Mouse (Mus musculus) liver, adult 2 months (tissue): ENCODE measurements around the gene Tsga13. TPM values are rescaled to one million over a fixed set of nuclear protein-coding genes. Genes with fewer than 3 reads are reported as not detected.

Source experiments
- DNase-seq: peaks from one replicate; pipeline ENCODE4 v3.0.0-alpha.2; 2011; ENCODE audit warnings: low read depth, low spot score; ENCODE audit errors: extremely low read depth
- H3K27ac ChIP-seq: fragments of 200-500 bp; replicated peaks from 2 replicates; pipeline ENCODE4 v1.5.1; 2012; ENCODE audit warnings: low read depth, mild to moderate bottlenecking, control low read depth, inconsistent platforms, low read length; ENCODE audit not compliant: insufficient read depth
- H3K27me3 ChIP-seq: fragments of 200-500 bp; 2 replicates; pipeline ENCODE4 v1.6.1; 2012; ENCODE audit warnings: mild to moderate bottlenecking, moderate library complexity, low read length, inconsistent platforms; ENCODE audit not compliant: control insufficient read depth, insufficient read depth
- H3K36me3 ChIP-seq: fragments of 200-500 bp; 2 replicates; pipeline ENCODE4 v1.6.1; 2012; ENCODE audit warnings: low read length, inconsistent platforms; ENCODE audit not compliant: control insufficient read depth, insufficient read depth
- H3K4me1 ChIP-seq: fragments of 200-500 bp; 2 replicates; pipeline ENCODE4 v1.6.1; 2011; ENCODE audit warnings: low read length; ENCODE audit not compliant: control insufficient read depth, insufficient read depth
- H3K4me3 ChIP-seq: fragments of 200-500 bp; 2 replicates; pipeline ENCODE4 v1.5.1; 2011; ENCODE audit warnings: low read depth, mild to moderate bottlenecking, control low read depth, low read length, moderate library complexity; ENCODE audit not compliant: insufficient read depth
- H3K79me2 ChIP-seq: fragments of 200-500 bp; 2 replicates; pipeline ENCODE4 v1.6.1; 2012; ENCODE audit warnings: inconsistent platforms, mild to moderate bottlenecking, low read length, moderate library complexity; ENCODE audit not compliant: control insufficient read depth, insufficient read depth
- H3K9ac ChIP-seq: fragments of 200-500 bp; 2 replicates; pipeline ENCODE4 v1.6.1; 2012; ENCODE audit warnings: low read depth, mild to moderate bottlenecking, control low read depth, inconsistent platforms, low read length
- CTCF ChIP-seq: fragments of 200-500 bp; IDR thresholded peaks from 2 replicates; pipeline ENCODE4 v1.5.1; 2011; ENCODE audit warnings: low read depth, low read length, control low read depth
- POLR2A ChIP-seq: fragments of 200-500 bp; IDR thresholded peaks from 2 replicates; pipeline ENCODE4 v1.6.1; 2011; ENCODE audit warnings: low read length, control low read depth; ENCODE audit not compliant: insufficient read depth; ENCODE audit errors: extremely low read depth
- WGBS: fragments of 180-500 bp; shearing (Covaris S2); methylation state at CpG from one replicate; pipeline ENCODE4 v1.1.7; 2018; 5-methylcytosine and 5-hydroxymethylcytosine counted together
- polyA plus RNA-seq: library from polyadenylated mRNA; depleted of rRNA; stranded (reverse); fragments of >200 nt; gene quantifications from 2 replicates; pipeline ENCODE4 v1.2.3, GENCODE M21; 2012; rRNA removed
- total RNA-seq: library from RNA; depleted of rRNA; stranded (reverse); fragments of >200 nt; gene quantifications from 2 replicates; pipeline ENCODE4 v1.2.3, GENCODE M21; 2014; rRNA removed

Gene Tsga13
- total and polyA plus RNA-seq, 2 experiments, result not detected

DNA sequence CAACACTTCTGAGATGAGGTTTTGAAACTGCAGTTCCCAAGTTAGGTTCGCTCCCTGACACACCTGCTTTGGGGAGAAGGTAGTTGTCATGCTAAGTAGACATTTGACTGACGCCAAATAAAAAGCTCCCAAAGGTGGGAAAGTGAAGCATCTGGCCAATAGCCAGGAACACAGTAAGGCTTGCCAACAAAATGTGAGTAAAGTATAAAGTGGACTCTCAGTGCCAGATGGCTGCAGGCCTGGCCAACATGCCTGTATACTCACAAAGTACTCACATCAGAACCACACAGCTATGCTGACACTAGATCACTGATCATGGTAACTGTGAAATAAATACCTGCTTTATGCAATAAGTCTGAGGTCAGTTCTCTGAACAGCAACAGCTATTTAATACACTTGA is 65.6 kb downstream of the Tsga13 start:
- Histone ChIP-seq H3K9ac (no peak overlapping the region), H3K27ac (no peak overlapping the region), H3K79me2 (no peaks in the 10 kb centered on the region), H3K4me1 (peaks cover 5% of the 10 kb centered on the region), H3K4me3 (no peak overlapping the region), H3K36me3 (peaks cover 3% of the 10 kb centered on the region; the same call in 1 of the 2 replicates), H3K27me3 (no peaks in the 10 kb centered on the region)
- TF ChIP-seq POLR2A, result no peak
- no peak for TF ChIP-seq CTCF
- 57% methylated on average over 2 of the region's 2 CpGs for WGBS
- DNase-seq, result peak; percentile 6

Other genes starting within 250 kb of the Tsga13 start
- gene Cep41, start 221.8 kb downstream of the Tsga13 start, total RNA-seq, result 2.5 TPM in 2 replicates
- gene Cep41, start 221.8 kb downstream of the Tsga13 start, polyA plus RNA-seq, result 1.3 and 1.4 TPM in 2 replicates
- 1.9 and 9.4 TPM in 2 replicates for gene Mest, start 192.0 kb downstream of the Tsga13 start, total RNA-seq
- 7.1 and 8.6 TPM in 2 replicates for gene Mest, start 192.0 kb downstream of the Tsga13 start, polyA plus RNA-seq
- gene Copg2, start 18.8 kb downstream of the Tsga13 start, total RNA-seq, result 26.9 and 27.6 TPM in 2 replicates
- 7.0 and 7.5 TPM in 2 replicates for gene Copg2, start 18.8 kb downstream of the Tsga13 start, polyA plus RNA-seq
- not detected in 2 replicates for gene Klf14, start 43.5 kb upstream of the Tsga13 start, total RNA-seq
- not detected in 2 replicates for gene Klf14, start 43.5 kb upstream of the Tsga13 start, polyA plus RNA-seq